In genomic region chr8:109586972-109587504, GRCm38 (mm10) we compare ENCODE assay signal across 11 mouse cellular contexts. TPM values are rescaled to one million over a fixed set of nuclear protein-coding genes. Genes with fewer than 3 reads are reported as not detected.
DNase-seq lines count a peak whose midpoint lies in the region; ATAC-seq and TF ChIP-seq lines count a peak whose summit lies in the region.
"Had no signal": no experiment of that assay in that cellular context is flagged by ENCODE, and none has a peak within 500 bp of the region (broad histone marks: within the 10 kb centered on the region; RNA-seq: fewer than 3 reads in every experiment).

No protein-coding gene starts in this region.

- ATAC-seq in embryonic facial prominence, embryonic 13.5 days (ENCODE audit: insufficient number of reproducible peaks, insufficient read depth, low FRiP score, low TSS enrichment, low read depth) = peak; percentile 56; the same call in 1 of the 2 replicates
- peak; percentile 87 for ATAC-seq in lung, postnatal 0 days
- ATAC-seq in hindbrain, embryonic 13.5 days (ENCODE audit: low FRiP score) = no peak
- no peak for ATAC-seq in cerebellum, adult (ENCODE audit: insufficient number of reproducible peaks, low FRiP score, low TSS enrichment)

- H3K4me2 ChIP-seq in embryonic facial prominence, embryonic 13.5 days = no peak overlapping the region
- H3K4me2 ChIP-seq in lung, postnatal 0 days (replicated peaks; ENCODE audit: low read depth, low read length) = no peak overlapping the region
- H3K4me2 ChIP-seq in hindbrain, embryonic 13.5 days = no peak overlapping the region

- WGBS in embryonic facial prominence, embryonic 13.5 days = 55% methylated on average over 7 of the region's 7 CpGs
- 70% methylated on average over 7 of the region's 7 CpGs for WGBS in embryonic facial prominence, embryonic 10.5 days
- 43% methylated on average over 7 of the region's 7 CpGs for WGBS in lung, postnatal 0 days
- WGBS in hindbrain, embryonic 13.5 days = 70% methylated on average over 7 of the region's 7 CpGs

- H3K27ac ChIP-seq in embryonic facial prominence, embryonic 13.5 days = no peak overlapping the region
- H3K27ac ChIP-seq in embryonic facial prominence, embryonic 10.5 days (replicated peaks) = no peak overlapping the region
- peak overlapping the region; percentile 64 for H3K27ac ChIP-seq in lung, postnatal 0 days (ENCODE audit: low read length)
- no peak overlapping the region for H3K27ac ChIP-seq in hindbrain, embryonic 13.5 days

- no peak for TF ChIP-seq CTCF in lung, postnatal 0 days (IDR thresholded peaks at IDR 0.05)

- no peak for DNase-seq in embryonic facial prominence, embryonic 10.5 days (ENCODE audit: low spot score)
- DNase-seq in kidney, postnatal 10 days = peak; percentile 82
- peak; percentile 88 for DNase-seq in lung, postnatal 0 days (ENCODE audit: low spot score)
- peak; percentile 67 for DNase-seq in urinary bladder, postnatal 25 days (ENCODE audit: low spot score)
- DNase-seq in cerebellum, adult 11 months = no peak
- DNase-seq: gastrocnemius, postnatal 14 days; thymus, adult 18-20 months had no signal

- peaks cover 5% of the 10 kb centered on the region; the same call in 1 of the 2 replicates for H3K9me3 ChIP-seq in embryonic facial prominence, embryonic 13.5 days
- no peaks in the 10 kb centered on the region for H3K9me3 ChIP-seq in embryonic facial prominence, embryonic 10.5 days
- no peaks in the 10 kb centered on the region for H3K9me3 ChIP-seq in lung, postnatal 0 days (ENCODE audit: low read length)
- no peaks in the 10 kb centered on the region for H3K9me3 ChIP-seq in hindbrain, embryonic 13.5 days

- peaks cover 8% of the 10 kb centered on the region for H3K36me3 ChIP-seq in embryonic facial prominence, embryonic 13.5 days
- H3K36me3 ChIP-seq in embryonic facial prominence, embryonic 10.5 days (replicated peaks) = peaks cover 7% of the 10 kb centered on the region
- no peaks in the 10 kb centered on the region for H3K36me3 ChIP-seq in lung, postnatal 0 days (ENCODE audit: insufficient read depth, low read length)
- peaks cover 8% of the 10 kb centered on the region for H3K36me3 ChIP-seq in hindbrain, embryonic 13.5 days

- H3K4me1 ChIP-seq in embryonic facial prominence, embryonic 13.5 days = no peaks in the 10 kb centered on the region
- no peaks in the 10 kb centered on the region for H3K4me1 ChIP-seq in embryonic facial prominence, embryonic 10.5 days
- H3K4me1 ChIP-seq in lung, postnatal 0 days (ENCODE audit: insufficient read depth, low read depth, low read length) = no peaks in the 10 kb centered on the region
- H3K4me1 ChIP-seq in hindbrain, embryonic 13.5 days (replicated peaks) = no peaks in the 10 kb centered on the region

- H3K27me3 ChIP-seq in embryonic facial prominence, embryonic 13.5 days = no peaks in the 10 kb centered on the region
- H3K27me3 ChIP-seq in embryonic facial prominence, embryonic 10.5 days (replicated peaks; ENCODE audit: low read depth, poor library complexity, severe bottlenecking) = no peaks in the 10 kb centered on the region
- no peaks in the 10 kb centered on the region for H3K27me3 ChIP-seq in lung, postnatal 0 days (replicated peaks; ENCODE audit: insufficient read depth, low read length)
- H3K27me3 ChIP-seq in hindbrain, embryonic 13.5 days = no peaks in the 10 kb centered on the region

- TF ChIP-seq EP300 in lung, postnatal 0 days (IDR thresholded peaks at IDR 0.05) = peak; percentile 48

- H3K4me3 ChIP-seq in embryonic facial prominence, embryonic 13.5 days = no peak overlapping the region
- no peak overlapping the region for H3K4me3 ChIP-seq in embryonic facial prominence, embryonic 10.5 days
- no peak overlapping the region for H3K4me3 ChIP-seq in lung, postnatal 0 days (ENCODE audit: low read depth, low read length)
- H3K4me3 ChIP-seq in hindbrain, embryonic 13.5 days = no peak overlapping the region
- H3K4me3 ChIP-seq: myocyte had no signal

- no peak overlapping the region for H3K9ac ChIP-seq in embryonic facial prominence, embryonic 13.5 days
- no peak overlapping the region for H3K9ac ChIP-seq in lung, postnatal 0 days (replicated peaks; ENCODE audit: low read depth)
- H3K9ac ChIP-seq in hindbrain, embryonic 13.5 days = no peak overlapping the region

RNA-seq across cellular contexts. Expression of gene Hp, which starts 8.1 kb away (rescaled TPM):
- polyA plus RNA-seq in embryonic facial prominence, embryonic 13.5 days (2015; fragmentation: Nextera tagmentation; extraction: Ambion mirVana) = 0.41 and 2.5 TPM in 2 replicates
- 0.94 and 1.1 TPM in 2 replicates for polyA plus RNA-seq in embryonic facial prominence, embryonic 10.5 days (2016; fragmentation: Nextera tagmentation; extraction: Ambion mirVana)
- polyA plus RNA-seq in lung, postnatal 0 days (2015; fragmentation: Nextera tagmentation; extraction: Ambion mirVana) = 703 and 838 TPM in 2 replicates
- polyA plus RNA-seq in hindbrain, embryonic 13.5 days (2015; fragmentation: Nextera tagmentation; extraction: Ambion mirVana) = 0.29 and 0.70 TPM in 2 replicates
- polyA plus RNA-seq: myocyte had no signal

RNA-seq across cellular contexts. Expression of gene Txnl4b, which starts 21.3 kb away (rescaled TPM):
- 25.8 and 26.5 TPM in 2 replicates for polyA plus RNA-seq in embryonic facial prominence, embryonic 13.5 days (2015; fragmentation: Nextera tagmentation; extraction: Ambion mirVana)
- 28.3 and 29.2 TPM in 2 replicates for polyA plus RNA-seq in embryonic facial prominence, embryonic 10.5 days (2016; fragmentation: Nextera tagmentation; extraction: Ambion mirVana)
- polyA plus RNA-seq in lung, postnatal 0 days (2015; fragmentation: Nextera tagmentation; extraction: Ambion mirVana) = 24.4 and 25.0 TPM in 2 replicates
- polyA plus RNA-seq in hindbrain, embryonic 13.5 days (2015; fragmentation: Nextera tagmentation; extraction: Ambion mirVana) = 30.8 and 32.4 TPM in 2 replicates

RNA-seq across cellular contexts. Expression of gene Dhx38, which starts 21.4 kb away (rescaled TPM):
- polyA plus RNA-seq in embryonic facial prominence, embryonic 13.5 days (2015; fragmentation: Nextera tagmentation; extraction: Ambion mirVana) = 25.3 and 26.5 TPM in 2 replicates
- 40.2 and 41.7 TPM in 2 replicates for polyA plus RNA-seq in embryonic facial prominence, embryonic 10.5 days (2016; fragmentation: Nextera tagmentation; extraction: Ambion mirVana)
- polyA plus RNA-seq in lung, postnatal 0 days (2015; fragmentation: Nextera tagmentation; extraction: Ambion mirVana) = 12.5 and 12.7 TPM in 2 replicates
- polyA plus RNA-seq in hindbrain, embryonic 13.5 days (2015; fragmentation: Nextera tagmentation; extraction: Ambion mirVana) = 17.7 and 18.4 TPM in 2 replicates

RNA-seq across cellular contexts. Expression of gene Dhodh, which starts 21.4 kb away (rescaled TPM):
- 43.9 and 45.3 TPM in 2 replicates for polyA plus RNA-seq in embryonic facial prominence, embryonic 13.5 days (2015; fragmentation: Nextera tagmentation; extraction: Ambion mirVana)
- polyA plus RNA-seq in embryonic facial prominence, embryonic 10.5 days (2016; fragmentation: Nextera tagmentation; extraction: Ambion mirVana) = 54.5 and 56.7 TPM in 2 replicates
- 16.2 and 18.5 TPM in 2 replicates for polyA plus RNA-seq in lung, postnatal 0 days (2015; fragmentation: Nextera tagmentation; extraction: Ambion mirVana)
- polyA plus RNA-seq in hindbrain, embryonic 13.5 days (2015; fragmentation: Nextera tagmentation; extraction: Ambion mirVana) = 31.5 and 33.4 TPM in 2 replicates

RNA-seq across cellular contexts. Expression of gene Pkd1l3, which starts 27.3 kb away (rescaled TPM):
- polyA plus RNA-seq in embryonic facial prominence, embryonic 13.5 days (2015; fragmentation: Nextera tagmentation; extraction: Ambion mirVana) = 0.30 TPM in 1 of 2 replicates, not detected in the other
- 0.10 and 0.12 TPM in 2 replicates for polyA plus RNA-seq in embryonic facial prominence, embryonic 10.5 days (2016; fragmentation: Nextera tagmentation; extraction: Ambion mirVana)
- polyA plus RNA-seq in lung, postnatal 0 days (2015; fragmentation: Nextera tagmentation; extraction: Ambion mirVana) = 0.07 and 0.13 TPM in 2 replicates
- polyA plus RNA-seq in hindbrain, embryonic 13.5 days (2015; fragmentation: Nextera tagmentation; extraction: Ambion mirVana) = 0.12 TPM in 2 replicates

Comparison
In these comparisons a context has a peak if more than half of its experiments do, and no peak if none do; other contexts are left out.
1. ATAC-seq: peak in embryonic facial prominence, embryonic 13.5 days (single experiment) and lung, postnatal 0 days (single experiment); none in hindbrain, embryonic 13.5 days (single experiment) and cerebellum, adult (single experiment).
2. DNase-seq: peak in kidney, postnatal 10 days (single experiment), lung, postnatal 0 days (single experiment) and urinary bladder, postnatal 25 days (single experiment); none in embryonic facial prominence, embryonic 10.5 days (single experiment) and cerebellum, adult 11 months (single experiment).
3. RNA of gene Hp, which starts 8.1 kb away (polyA plus RNA-seq): 703 to 838 TPM in lung, postnatal 0 days; 0.94 to 1.1 TPM in embryonic facial prominence, embryonic 10.5 days, 0.41 to 2.5 TPM in embryonic facial prominence, embryonic 13.5 days and 0.29 to 0.70 TPM in hindbrain, embryonic 13.5 days; every median in the first group is over 100 times any median in the second.